Mouse (Mus musculus): Measurements from ENCODE around the gene Cdc20b. TPM values are rescaled to one million over a fixed set of nuclear protein-coding genes. Genes with fewer than 3 reads are reported as not detected.

The Cdc20b gene
- total RNA-seq (2023; ENCODE audit: inconsistent age), result not detected in 4 replicates

GRCm38 (mm10) chr13:113034950-113035421 lies at the start of gene Cdc20b:
Gene Cdc20b, plus strand, starts transcription at chr13:113035111.

GRCm38 (mm10) chr13:112987532-112987943 lies 47.4 kb upstream of the Cdc20b start, which contains the start of gene Ccno:
Gene Ccno, plus strand, starts transcription at chr13:112987802.

DNA sequence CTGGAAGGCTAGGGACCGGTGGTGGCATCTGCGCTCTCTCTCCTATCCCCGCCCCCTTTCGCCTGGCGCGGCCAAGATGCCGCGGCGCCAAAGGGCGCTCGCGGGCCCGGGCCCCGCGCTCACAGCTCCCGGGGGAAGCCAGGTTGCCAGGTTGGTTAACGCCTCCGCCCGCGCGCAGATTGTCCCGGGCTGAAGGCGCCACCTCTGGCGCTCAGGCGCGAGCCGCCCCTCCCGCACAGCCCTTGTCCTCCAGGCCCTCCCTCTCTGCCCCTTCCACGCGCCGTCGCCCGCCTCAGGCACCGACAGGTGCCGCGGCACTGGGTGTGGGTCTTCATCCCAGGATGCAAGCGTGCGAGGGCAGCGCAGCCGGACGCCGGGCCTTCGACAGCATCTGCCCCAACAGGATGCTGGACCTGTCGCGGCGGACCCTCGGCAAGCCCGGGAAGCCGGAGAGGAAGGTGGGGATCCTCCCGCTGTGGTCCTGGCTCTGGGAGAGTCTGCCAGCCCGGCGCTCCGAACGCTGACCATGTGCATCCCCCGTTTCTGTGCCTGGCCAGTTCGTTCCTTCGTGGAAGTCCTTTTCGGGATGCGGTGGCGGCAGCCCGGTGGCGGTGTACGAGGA lies 41.3 kb upstream of the Cdc20b start, which contains the start of gene Mcidas:
TSS of gene Mcidas (plus strand) at position 315 of the 622 bp plus-strand sequence.

DNA sequence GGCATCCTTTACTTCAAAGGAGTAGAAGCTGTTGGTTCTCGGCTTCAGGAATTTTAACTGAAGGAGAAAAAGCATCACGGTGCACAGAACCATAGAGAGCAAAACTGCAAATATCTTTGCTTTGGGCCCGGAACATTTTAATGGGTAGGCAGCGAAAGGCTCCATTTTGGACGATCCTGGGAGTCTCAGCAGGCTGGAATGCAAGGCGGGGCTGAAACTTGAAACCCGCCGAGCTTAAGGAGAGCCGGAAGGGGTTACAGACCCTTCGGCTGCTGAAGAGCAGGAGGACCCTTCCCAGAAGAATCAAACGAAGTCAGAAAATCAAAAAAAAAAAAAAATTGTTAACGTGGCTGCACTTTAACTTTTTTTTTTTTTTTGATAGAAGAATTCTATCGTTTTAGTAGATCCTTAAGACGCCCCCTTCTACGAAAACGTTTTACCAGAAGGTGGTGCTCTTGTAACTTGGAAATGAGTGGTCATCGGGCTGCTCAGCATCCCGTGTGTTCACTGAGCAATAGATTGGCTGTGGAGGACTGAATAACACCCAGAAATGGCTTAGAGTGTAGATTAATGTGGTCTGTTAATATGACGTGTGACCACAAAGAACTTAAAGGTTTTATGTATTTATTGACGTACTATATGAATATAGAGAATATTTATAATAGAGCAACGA lies 11.4 kb downstream of the Cdc20b start, which contains the start of gene Gpx8:
TSS of gene Gpx8 (minus strand) at position 200 of the 673 bp plus-strand sequence.

GRCm38 (mm10) chr13:113100879-113101278 lies 66.0 kb downstream of the Cdc20b start, which contains the start of gene Gzma:
Gene Gzma, minus strand, starts transcription at chr13:113100981.

Other genes starting within 250 kb of the Cdc20b start
- gene Plpp1, start 234.3 kb upstream of the Cdc20b start, total RNA-seq (2023; ENCODE audit: inconsistent age), result 0.42 to 0.69 TPM (median 0.45 TPM) in 3 of 4 replicates, not detected in the other
- gene Mtrex, start 107.7 kb upstream of the Cdc20b start, total RNA-seq (2023; ENCODE audit: inconsistent age), result 59.2 to 68.3 TPM (median 63.5 TPM) in 4 replicates
- gene Dhx29, start 107.7 kb upstream of the Cdc20b start, total RNA-seq (2023; ENCODE audit: inconsistent age), result 17.7 to 23.6 TPM (median 18.9 TPM) in 4 replicates
- gene Ccno, start 47.3 kb upstream of the Cdc20b start, total RNA-seq (2023; ENCODE audit: inconsistent age), result not detected in 4 replicates
- not detected in 4 replicates for gene Mcidas, start 41.3 kb upstream of the Cdc20b start, total RNA-seq (2023; ENCODE audit: inconsistent age)
- gene Gpx8, start 11.3 kb downstream of the Cdc20b start, total RNA-seq (2023; ENCODE audit: inconsistent age), result not detected in 4 replicates
- gene Gzma, start 65.9 kb downstream of the Cdc20b start, total RNA-seq (2023; ENCODE audit: inconsistent age), result 0.80 to 1.4 TPM in 2 of 4 replicates, not detected in the others
- gene Esm1, start 174.5 kb downstream of the Cdc20b start, total RNA-seq (2023; ENCODE audit: inconsistent age), result not detected in 4 replicates
- gene Gzmk, start 190.8 kb downstream of the Cdc20b start, total RNA-seq (2023; ENCODE audit: inconsistent age), result not detected in 4 replicates

Data from B cell, adult (primary cell).